Mouse (Mus musculus): Measurements from ENCODE around the gene Ovol3.

Ovol3 gene

DNA sequence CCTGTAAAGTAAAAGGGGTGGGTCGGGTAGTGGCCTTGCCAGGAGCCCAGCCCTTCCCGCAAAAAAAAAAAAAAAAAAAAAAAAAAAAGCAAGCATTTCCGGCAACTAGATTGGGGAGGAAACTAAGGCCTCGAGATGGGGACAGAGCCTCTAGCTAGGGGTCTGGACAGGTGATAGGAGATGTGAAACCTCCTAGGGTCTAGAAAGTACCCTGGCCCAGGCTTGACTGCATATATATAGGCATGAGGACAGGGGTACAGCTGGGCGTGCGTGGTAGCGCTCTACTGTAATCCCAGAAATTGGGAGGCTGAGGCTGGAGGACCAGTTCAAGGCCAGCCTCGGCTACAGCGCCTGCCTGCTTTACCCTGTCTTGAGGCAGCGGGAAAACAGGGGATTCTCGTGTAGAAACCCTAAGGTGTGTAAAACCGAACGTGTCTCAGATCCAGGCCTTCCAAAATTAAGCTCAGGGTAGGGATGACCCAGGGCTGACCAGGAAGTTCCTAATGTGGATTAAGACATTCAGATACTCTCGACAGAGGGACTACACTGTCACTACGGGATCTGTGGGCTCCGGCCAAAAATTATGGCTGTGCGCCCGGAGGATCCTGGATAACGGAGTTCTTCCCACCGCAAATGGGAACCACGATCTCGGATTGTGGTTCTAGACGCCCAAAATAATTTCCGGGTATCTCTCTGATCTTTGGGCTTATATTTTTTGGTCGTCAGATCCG is 41.3 kb downstream of the Ovol3 start:
- DNase-seq (ENCODE audit: low read depth, low spot score), result no peak

DNA sequence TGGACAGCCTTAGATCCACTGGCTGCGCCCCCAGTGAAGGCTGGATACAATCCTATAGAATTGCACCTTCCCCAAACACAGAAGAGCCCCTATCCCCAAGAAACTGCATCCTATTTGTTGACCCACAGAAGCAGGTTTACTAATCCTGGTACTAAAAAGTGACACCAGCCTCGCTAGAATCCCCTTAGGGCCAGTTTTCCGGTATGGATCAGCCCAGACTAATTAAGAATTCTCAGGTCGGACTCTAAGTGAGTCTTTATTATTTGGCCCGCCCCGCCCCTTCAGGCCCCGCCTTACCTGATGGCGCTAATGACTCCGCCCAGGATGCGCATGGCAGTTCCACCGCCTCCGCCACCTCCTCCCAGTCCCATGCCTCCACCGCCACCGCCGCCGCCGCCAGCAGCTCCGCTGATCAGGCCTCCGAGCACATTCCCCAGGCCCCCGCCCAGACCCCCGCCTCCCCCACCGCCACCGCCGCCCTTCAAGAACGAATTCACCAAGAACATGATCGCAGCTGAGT is 41.9 kb downstream of the Ovol3 start:
- peak; percentile 85 for DNase-seq (ENCODE audit: low read depth, low spot score)

DNA sequence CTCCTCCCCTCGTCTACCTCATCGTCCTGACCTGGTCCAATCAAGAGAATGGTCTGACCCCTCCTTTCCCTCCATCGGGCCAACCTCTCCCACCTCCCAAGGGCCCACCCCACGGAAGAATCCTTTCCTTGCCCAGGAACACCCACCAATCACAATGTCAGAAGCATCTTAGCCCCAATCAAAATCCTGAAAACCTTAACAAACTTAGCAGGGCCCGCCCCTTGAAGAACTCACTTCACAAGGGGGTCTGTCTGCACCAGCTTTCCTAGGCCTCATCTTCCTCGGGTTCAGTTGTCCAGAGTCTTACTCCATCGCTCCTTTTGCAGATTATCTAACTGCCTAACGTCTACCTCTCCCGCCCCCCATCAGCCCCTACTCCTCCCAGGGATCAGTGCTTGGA is 42.5 kb downstream of the Ovol3 start:
- DNase-seq (ENCODE audit: low read depth, low spot score), result no peak

DNA sequence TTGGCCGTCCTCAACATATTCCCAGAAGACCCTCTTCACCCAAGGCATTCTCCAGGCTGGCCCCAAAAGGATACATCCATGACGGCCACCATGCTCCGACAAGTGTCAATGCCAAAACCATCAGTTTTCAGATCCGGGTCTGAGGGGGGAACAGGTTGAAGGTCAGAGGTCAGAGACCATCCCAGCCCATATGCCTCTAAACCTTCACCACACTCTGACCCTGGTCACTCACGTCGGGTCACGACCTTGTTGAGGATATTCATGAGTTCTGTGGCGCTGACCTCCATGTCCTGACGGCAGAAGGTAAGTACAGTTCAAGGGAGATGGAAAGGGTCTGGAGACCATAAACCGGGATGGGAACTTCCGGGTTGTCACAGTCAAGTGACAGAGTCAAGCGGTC is 43.4 kb downstream of the Ovol3 start:
- DNase-seq (ENCODE audit: low read depth, low spot score), result no peak

DNA sequence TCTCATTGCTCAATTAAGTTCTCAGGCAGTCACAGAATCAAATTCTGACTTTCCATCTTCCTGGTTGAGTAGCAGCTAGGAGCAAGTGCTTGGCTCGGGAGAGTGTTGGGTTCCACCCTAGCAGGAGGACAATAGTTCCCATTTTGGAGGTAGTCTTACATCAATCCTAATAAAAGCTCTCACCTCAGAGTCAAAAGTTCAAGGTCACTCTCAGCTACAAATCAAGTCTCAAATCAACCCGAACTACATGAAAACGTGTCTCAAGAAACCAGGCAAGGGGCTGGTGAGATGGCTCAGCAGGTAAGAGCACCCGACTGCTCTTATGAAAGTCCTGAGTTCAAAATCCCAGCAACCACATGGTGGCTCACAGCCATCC is 46.4 kb downstream of the Ovol3 start:
- no peak for DNase-seq (ENCODE audit: low read depth, low spot score)

DNA sequence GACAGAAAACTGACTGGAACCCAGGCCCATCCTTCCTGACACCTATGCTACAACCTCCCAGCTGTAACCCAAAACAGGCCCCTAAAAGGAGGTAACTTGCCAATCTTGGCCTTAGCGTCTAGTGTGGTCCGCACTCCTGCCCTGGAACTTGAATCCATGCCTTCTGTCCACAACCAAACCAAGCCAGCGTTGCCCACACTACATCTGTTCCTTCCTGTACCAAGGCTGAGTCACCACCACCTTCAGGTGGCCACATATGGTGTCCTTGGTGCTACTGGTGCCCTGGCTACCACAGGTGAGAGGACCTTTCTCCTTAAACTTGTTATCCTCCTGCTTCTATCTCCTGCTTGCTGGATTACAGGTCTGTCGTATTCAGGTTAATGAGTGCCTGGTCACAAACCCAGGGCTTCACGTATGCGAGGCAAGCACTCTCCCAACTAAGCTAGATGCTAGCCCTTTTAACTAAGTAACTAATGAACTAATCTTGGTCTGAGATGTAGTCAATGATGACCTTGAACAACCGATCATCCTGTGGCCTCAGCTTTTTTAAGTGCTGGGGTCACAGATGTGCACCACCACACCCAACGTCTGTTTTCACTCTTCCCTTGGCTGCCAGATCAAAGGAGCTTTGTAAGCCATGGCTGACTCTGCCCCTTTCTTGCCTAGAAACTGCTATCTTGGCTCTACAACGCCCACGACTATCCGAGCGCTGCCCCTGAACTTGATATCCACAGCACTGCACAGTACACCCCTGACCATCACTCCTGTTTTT is 47.0 kb downstream of the Ovol3 start:
- no peak for DNase-seq (ENCODE audit: low read depth, low spot score)

DNA sequence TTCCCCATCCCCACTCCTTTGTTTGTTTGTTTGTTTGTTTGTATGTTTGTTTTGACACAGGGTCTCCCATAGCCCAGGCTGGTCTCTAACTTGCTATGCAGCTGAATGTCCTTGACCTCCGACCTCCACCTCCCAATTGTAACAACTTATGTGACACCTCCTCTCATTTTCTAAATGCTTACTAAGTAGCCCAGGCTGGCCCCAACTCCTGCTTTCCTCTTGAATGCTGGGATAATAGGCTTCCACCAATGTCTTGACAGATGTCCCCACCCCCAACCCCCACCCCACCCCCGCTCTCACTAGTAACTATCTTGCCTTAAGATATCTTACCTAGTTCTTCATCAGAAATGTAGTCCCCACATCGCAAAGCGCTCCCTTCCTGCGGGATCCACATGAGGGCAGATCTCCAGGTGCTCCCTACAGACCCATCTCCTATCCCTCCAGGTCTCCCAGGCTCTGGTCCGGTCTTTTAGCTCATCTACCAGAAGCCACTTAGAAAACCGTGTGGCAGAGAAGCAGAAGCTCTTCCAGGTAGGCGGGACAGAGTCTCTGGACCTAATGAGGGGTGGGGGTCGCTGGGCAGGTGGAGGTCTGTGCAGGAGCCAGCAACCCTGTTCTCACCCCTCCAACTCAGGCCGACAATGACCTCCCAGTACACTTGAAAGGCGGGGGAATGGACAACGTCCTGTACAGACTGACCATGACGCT is 50.7 kb downstream of the Ovol3 start:
- no peak for DNase-seq (ENCODE audit: low read depth, low spot score)

DNA sequence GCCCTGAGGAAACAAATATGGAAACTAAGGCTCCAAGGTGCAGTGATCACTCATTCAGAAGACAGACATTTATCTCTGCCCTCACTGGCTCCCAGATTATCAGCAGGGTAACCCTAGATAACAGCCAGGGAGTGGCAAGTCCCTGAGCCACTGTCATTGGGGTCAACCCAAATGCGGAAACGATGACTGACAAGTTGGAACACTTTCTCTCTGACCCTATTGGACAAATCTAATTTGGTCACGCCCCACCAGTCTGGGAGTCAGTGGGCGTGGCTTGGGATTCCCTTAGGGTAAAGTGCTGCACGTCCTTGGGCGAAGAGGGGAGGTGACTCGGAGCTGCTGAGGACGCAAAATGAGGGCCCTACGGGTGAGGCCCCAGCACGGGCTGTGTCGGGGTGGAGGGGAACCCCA is 51.6 kb downstream of the Ovol3 start, which contains the start of gene Cox7a1:
TSS of gene Cox7a1 (plus strand) at position 266 of the 411 bp plus-strand sequence.
- DNase-seq (ENCODE audit: low read depth, low spot score), result peak; percentile 84
